Mouse (Mus musculus) E14TG2a.4 (cell line): ENCODE measurements around the gene Phactr2.
A peak's percentile ranks its signal among the peaks of the same experiment; 100 is the strongest.

Experiments used
- H3K27me3 ChIP-seq: 2 replicates; pipeline ENCODE4 v1.6.1; 2014; ENCODE audit warnings: low read length, control low read depth; ENCODE audit not compliant: insufficient read depth
- H3K36me3 ChIP-seq: 2 replicates; pipeline ENCODE4 v1.6.1; 2014; ENCODE audit warnings: low read length, control low read depth; ENCODE audit not compliant: insufficient read depth
- H3K4me1 ChIP-seq: replicated peaks from 2 replicates; pipeline ENCODE4 v1.6.1; 2014; ENCODE audit warnings: low read depth, low read length, control low read depth
- H3K4me3 ChIP-seq: replicated peaks from 2 replicates; pipeline ENCODE4 v1.5.1; 2014; ENCODE audit warnings: mild to moderate bottlenecking, low read length
- H3K9me3 ChIP-seq: 2 replicates; pipeline ENCODE4 v1.6.1; 2014; ENCODE audit warnings: low read length, control low read depth
- CTCF ChIP-seq: conservative IDR thresholded peaks from 2 replicates; pipeline ENCODE4 v1.5.1; 2014; ENCODE audit warnings: low read length
- NANOG ChIP-seq: IDR thresholded peaks from 2 replicates; pipeline ENCODE4 v1.6.1; 2014; ENCODE audit warnings: borderline replicate concordance, low read length, mixed read lengths
- POU5F1 ChIP-seq: IDR thresholded peaks from 2 replicates; pipeline ENCODE4 v1.6.1; 2014; ENCODE audit warnings: low read length, borderline replicate concordance

Phactr2 gene

GRCm38 (mm10) chr10:13440292-13440691 lies 33.9 kb downstream of the Phactr2 start:
- TF ChIP-seq POU5F1: no peak
- TF ChIP-seq NANOG: no peak
- no peak for TF ChIP-seq CTCF
- Histone ChIP-seq H3K36me3 (no peaks in the 10 kb centered on the region), H3K4me3 (no peak overlapping the region), H3K4me1 (no peaks in the 10 kb centered on the region), H3K9me3 (no peaks in the 10 kb centered on the region), H3K27me3 (no peaks in the 10 kb centered on the region)

GRCm38 (mm10) chr10:13438118-13438821 lies 35.9 kb downstream of the Phactr2 start:
- Histone ChIP-seq H3K4me1 (no peaks in the 10 kb centered on the region), H3K27me3 (no peaks in the 10 kb centered on the region)
- TF ChIP-seq POU5F1: no peak
- no peak for TF ChIP-seq NANOG
- TF ChIP-seq CTCF: no peak

GRCm38 (mm10) chr10:13437011-13437410 lies 37.2 kb downstream of the Phactr2 start:
- Histone ChIP-seq H3K27me3 (no peaks in the 10 kb centered on the region), H3K36me3 (no peaks in the 10 kb centered on the region), H3K4me3 (no peak overlapping the region), H3K9me3 (no peaks in the 10 kb centered on the region), H3K4me1 (no peaks in the 10 kb centered on the region)
- no peak for TF ChIP-seq CTCF
- no peak for TF ChIP-seq POU5F1
- no peak for TF ChIP-seq NANOG

More at GRCm38 (mm10) chr10:13438118-13438821, 35.9 kb downstream of the Phactr2 start:
- Histone ChIP-seq H3K9me3 (no peaks in the 10 kb centered on the region), H3K36me3 (no peaks in the 10 kb centered on the region), H3K4me3 (no peak overlapping the region)

- no peak overlapping the region for H3K4me3 ChIP-seq
- no peaks in the 10 kb centered on the region for H3K4me1 ChIP-seq
- TF ChIP-seq POU5F1: no peak
- no peak for TF ChIP-seq CTCF
- TF ChIP-seq NANOG: no peak
- H3K27me3 ChIP-seq: no peaks in the 10 kb centered on the region
- no peaks in the 10 kb centered on the region for H3K9me3 ChIP-seq
- H3K36me3 ChIP-seq: no peaks in the 10 kb centered on the region
Observed at GRCm38 (mm10) chr10:13433016-13433415, 41.2 kb downstream of the Phactr2 start.

- Histone ChIP-seq H3K27me3 (no peaks in the 10 kb centered on the region), H3K36me3 (no peaks in the 10 kb centered on the region), H3K4me1 (no peaks in the 10 kb centered on the region), H3K4me3 (no peak overlapping the region), H3K9me3 (no peaks in the 10 kb centered on the region)
- TF ChIP-seq NANOG (no peak), CTCF (no peak), POU5F1 (no peak)
Observed at GRCm38 (mm10) chr10:13431641-13432540, 42.3 kb downstream of the Phactr2 start.

- Histone ChIP-seq H3K36me3 (no peaks in the 10 kb centered on the region), H3K9me3 (no peaks in the 10 kb centered on the region), H3K4me3 (no peak overlapping the region), H3K4me1 (no peaks in the 10 kb centered on the region), H3K27me3 (no peaks in the 10 kb centered on the region)
- TF ChIP-seq CTCF: peak; percentile 60
- TF ChIP-seq NANOG: no peak
Observed at GRCm38 (mm10) chr10:13429766-13430165, 44.4 kb downstream of the Phactr2 start.

GRCm38 (mm10) chr10:13429240-13429639 lies 45.0 kb downstream of the Phactr2 start:
- TF ChIP-seq CTCF (no peak), POU5F1 (no peak), NANOG (no peak)
- no peaks in the 10 kb centered on the region for H3K36me3 ChIP-seq
- H3K4me1 ChIP-seq: no peaks in the 10 kb centered on the region
- no peaks in the 10 kb centered on the region for H3K9me3 ChIP-seq
- H3K27me3 ChIP-seq: no peaks in the 10 kb centered on the region
- H3K4me3 ChIP-seq: no peak overlapping the region

GRCm38 (mm10) chr10:13428536-13428935 lies 45.7 kb downstream of the Phactr2 start:
- Histone ChIP-seq H3K4me1 (no peaks in the 10 kb centered on the region), H3K27me3 (no peaks in the 10 kb centered on the region), H3K36me3 (no peaks in the 10 kb centered on the region), H3K4me3 (no peak overlapping the region), H3K9me3 (no peaks in the 10 kb centered on the region)
- no peak for TF ChIP-seq NANOG
- TF ChIP-seq CTCF: no peak
- TF ChIP-seq POU5F1: no peak
